Mouse (Mus musculus): ENCODE measurements around the gene Grin2a.
"Not testable (repeated sequence)": the region's sequence is repeated elsewhere in the genome, so short reads cannot be mapped to it uniquely, and the experiment has no call there.

Grin2a gene

GRCm38 (mm10) chr16:9625652-9626444, 369.5 kb downstream of the Grin2a start:
- DNase-seq (ENCODE audit: low spot score in 2 of 2), result no peak

- no peak for DNase-seq (ENCODE audit: low spot score in 2 of 2)
These were observed 371.0 kb downstream of the Grin2a start for GRCm38 (mm10) chr16:9624346-9624745.

- DNase-seq (ENCODE audit: low spot score in 2 of 2), result no peak
These were observed 377.2 kb downstream of the Grin2a start for GRCm38 (mm10) chr16:9618206-9618605.

- DNase-seq (ENCODE audit: low spot score in 2 of 2), result no peak
These were observed 378.1 kb downstream of the Grin2a start for GRCm38 (mm10) chr16:9617215-9617614.

- DNase-seq (ENCODE audit: low spot score in 2 of 2), result no peak
These were observed 378.6 kb downstream of the Grin2a start for GRCm38 (mm10) chr16:9616807-9617206.

GRCm38 (mm10) chr16:9612596-9612995, 382.8 kb downstream of the Grin2a start:
- not testable (repeated sequence) for DNase-seq (ENCODE audit: low spot score in 2 of 2)

GRCm38 (mm10) chr16:9607432-9607831, 387.9 kb downstream of the Grin2a start:
- DNase-seq (ENCODE audit: low spot score in 2 of 2), result no peak

GRCm38 (mm10) chr16:9603983-9604382, 391.4 kb downstream of the Grin2a start:
- no peak for DNase-seq (ENCODE audit: low spot score in 2 of 2)

- DNase-seq (ENCODE audit: low spot score in 2 of 2), result no peak
These were observed 392.8 kb downstream of the Grin2a start for GRCm38 (mm10) chr16:9602579-9602978.

- DNase-seq (ENCODE audit: low spot score in 2 of 2), result no peak
These were observed 406.2 kb downstream of the Grin2a start for GRCm38 (mm10) chr16:9589176-9589575.

GRCm38 (mm10) chr16:9588431-9588830, 406.9 kb downstream of the Grin2a start:
- DNase-seq (ENCODE audit: low spot score in 2 of 2), result no peak

GRCm38 (mm10) chr16:9583981-9584380, 411.4 kb downstream of the Grin2a start:
- no peak for DNase-seq (ENCODE audit: low spot score in 2 of 2)

- no peak for DNase-seq (ENCODE audit: low spot score in 2 of 2)
These were observed 423.6 kb downstream of the Grin2a start for GRCm38 (mm10) chr16:9571793-9572192.

- no peak for DNase-seq (ENCODE audit: low spot score in 2 of 2)
These were observed 428.1 kb downstream of the Grin2a start for GRCm38 (mm10) chr16:9567286-9567685.

GRCm38 (mm10) chr16:9561816-9562215, 433.5 kb downstream of the Grin2a start:
- no peak for DNase-seq (ENCODE audit: low spot score in 2 of 2)

GRCm38 (mm10) chr16:9535196-9535595, 460.2 kb downstream of the Grin2a start:
- DNase-seq (ENCODE audit: low spot score in 2 of 2), result no peak

GRCm38 (mm10) chr16:9533564-9534332, 461.6 kb downstream of the Grin2a start:
- no peak for DNase-seq (ENCODE audit: low spot score in 2 of 2)

- no peak for DNase-seq (ENCODE audit: low spot score in 2 of 2)
These were observed 462.4 kb downstream of the Grin2a start for GRCm38 (mm10) chr16:9532843-9533532.

GRCm38 (mm10) chr16:9527214-9527613, 468.1 kb downstream of the Grin2a start:
- no peak for DNase-seq (ENCODE audit: low spot score in 2 of 2)

GRCm38 (mm10) chr16:9523314-9523713, 472.0 kb downstream of the Grin2a start:
- DNase-seq (ENCODE audit: low spot score in 2 of 2), result no peak
